Mouse (Mus musculus): Measurements from ENCODE around the gene 1700030K09Rik. TPM values are rescaled to one million over a fixed set of nuclear protein-coding genes. Genes with fewer than 3 reads are reported as not detected.

Gene 1700030K09Rik
- polyA plus RNA-seq, 1 experiment from 2014 or later = 14.4 TPM

DNA sequence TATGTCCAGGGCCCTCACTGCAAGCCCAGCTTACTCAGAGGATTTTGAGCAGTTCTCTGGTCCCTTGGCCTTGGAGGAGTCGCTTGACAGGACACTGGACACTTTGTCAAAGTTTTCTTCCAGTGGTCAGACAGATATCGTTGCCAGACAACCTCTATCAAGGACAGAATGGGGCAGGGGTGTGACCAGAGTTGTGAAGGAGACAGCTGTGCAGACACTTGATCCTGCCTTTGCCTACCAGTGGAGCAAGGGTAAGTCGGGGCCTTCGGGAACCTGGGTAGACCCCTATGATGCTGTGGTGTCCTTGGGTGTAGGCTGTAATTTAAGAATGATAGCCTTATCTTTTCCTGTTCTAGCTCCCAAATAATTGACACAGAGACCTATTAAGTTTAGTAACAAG is 11.6 kb downstream of the 1700030K09Rik start:
- Histone ChIP-seq H3K4me3 (replicated peaks; ENCODE audit: low read length) (no peak overlapping the region), H3K9me3 (ENCODE audit: control insufficient read depth, low read length) (no peaks in the 10 kb centered on the region), H3K27ac (no peak overlapping the region), H3K36me3 (replicated peaks; ENCODE audit: control insufficient read depth, insufficient read depth) (peaks cover 75% of the 10 kb centered on the region), H3K4me1 (replicated peaks; ENCODE audit: control insufficient read depth, insufficient read depth, low read length) (no peaks in the 10 kb centered on the region), H3K27me3 (ENCODE audit: control insufficient read depth, insufficient read depth, low read length) (no peaks in the 10 kb centered on the region), H3K4me2 (replicated peaks) (no peak overlapping the region), H3K9ac (no peak overlapping the region)
- 96% methylated on average over 4 of the region's 4 CpGs for WGBS
- no peak for DNase-seq (ENCODE audit: low spot score)
- ATAC-seq (ENCODE audit: low FRiP score) = no peak

DNA sequence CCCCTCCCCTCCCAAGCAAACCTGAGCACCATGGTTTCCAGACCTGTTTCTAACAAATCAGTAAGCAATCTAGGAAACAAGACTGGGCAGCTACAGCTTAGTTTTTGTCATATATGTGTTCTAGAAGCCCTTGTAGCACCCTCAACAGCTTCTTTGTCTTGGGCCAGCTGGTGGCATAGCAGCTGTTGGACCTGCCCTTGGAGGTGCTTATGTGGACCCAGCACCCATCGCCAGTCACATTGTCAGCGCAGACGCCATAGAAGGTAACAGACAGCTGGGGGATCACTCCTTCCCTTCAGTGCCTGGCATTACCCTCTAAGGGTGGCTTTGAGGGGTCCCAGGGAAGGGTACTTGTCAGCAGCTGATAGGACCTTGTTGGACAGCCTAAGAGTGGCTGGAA is 14.1 kb downstream of the 1700030K09Rik start:
- Histone ChIP-seq H3K4me3 (replicated peaks; ENCODE audit: low read length) (no peak overlapping the region), H3K4me2 (replicated peaks) (no peak overlapping the region), H3K9me3 (ENCODE audit: control insufficient read depth, low read length) (no peaks in the 10 kb centered on the region), H3K27me3 (ENCODE audit: control insufficient read depth, insufficient read depth, low read length) (no peaks in the 10 kb centered on the region), H3K27ac (no peak overlapping the region), H3K9ac (no peak overlapping the region), H3K36me3 (replicated peaks; ENCODE audit: control insufficient read depth, insufficient read depth) (peaks cover 77% of the 10 kb centered on the region), H3K4me1 (replicated peaks; ENCODE audit: control insufficient read depth, insufficient read depth, low read length) (no peaks in the 10 kb centered on the region)
- DNase-seq (ENCODE audit: low spot score) (no peak), ATAC-seq (ENCODE audit: low FRiP score) (no peak)
- WGBS = 93% methylated on average over 3 of the region's 3 CpGs

DNA sequence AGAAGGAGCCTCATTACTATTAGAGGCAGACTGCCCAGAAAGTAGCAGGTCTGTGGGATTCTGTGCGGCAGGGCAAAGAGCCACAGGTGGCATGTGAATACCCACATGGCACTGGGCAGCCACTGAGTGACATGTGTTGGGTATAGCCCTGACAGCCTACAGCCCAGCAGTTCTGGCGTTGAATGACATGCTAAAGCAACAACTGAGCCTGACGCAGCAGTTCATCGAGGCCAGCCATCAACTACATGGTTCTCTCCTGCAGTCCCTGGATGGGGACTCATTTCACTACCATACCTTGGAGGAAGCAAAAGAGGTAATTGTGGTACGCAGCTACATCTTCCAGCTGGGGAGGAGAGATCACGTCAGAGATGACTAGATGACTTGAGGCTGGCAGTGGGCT is 14.8 kb downstream of the 1700030K09Rik start:
- Histone ChIP-seq H3K9ac (no peak overlapping the region), H3K27ac (no peak overlapping the region), H3K9me3 (ENCODE audit: control insufficient read depth, low read length) (no peaks in the 10 kb centered on the region), H3K4me1 (replicated peaks; ENCODE audit: control insufficient read depth, insufficient read depth, low read length) (no peaks in the 10 kb centered on the region), H3K4me2 (replicated peaks) (no peak overlapping the region), H3K27me3 (ENCODE audit: control insufficient read depth, insufficient read depth, low read length) (no peaks in the 10 kb centered on the region), H3K4me3 (replicated peaks; ENCODE audit: low read length) (no peak overlapping the region), H3K36me3 (replicated peaks; ENCODE audit: control insufficient read depth, insufficient read depth) (peaks cover 77% of the 10 kb centered on the region)
- ATAC-seq (ENCODE audit: low FRiP score) = no peak
- no peak for DNase-seq (ENCODE audit: low spot score)
- 88% methylated on average over 6 of the region's 6 CpGs for WGBS

DNA sequence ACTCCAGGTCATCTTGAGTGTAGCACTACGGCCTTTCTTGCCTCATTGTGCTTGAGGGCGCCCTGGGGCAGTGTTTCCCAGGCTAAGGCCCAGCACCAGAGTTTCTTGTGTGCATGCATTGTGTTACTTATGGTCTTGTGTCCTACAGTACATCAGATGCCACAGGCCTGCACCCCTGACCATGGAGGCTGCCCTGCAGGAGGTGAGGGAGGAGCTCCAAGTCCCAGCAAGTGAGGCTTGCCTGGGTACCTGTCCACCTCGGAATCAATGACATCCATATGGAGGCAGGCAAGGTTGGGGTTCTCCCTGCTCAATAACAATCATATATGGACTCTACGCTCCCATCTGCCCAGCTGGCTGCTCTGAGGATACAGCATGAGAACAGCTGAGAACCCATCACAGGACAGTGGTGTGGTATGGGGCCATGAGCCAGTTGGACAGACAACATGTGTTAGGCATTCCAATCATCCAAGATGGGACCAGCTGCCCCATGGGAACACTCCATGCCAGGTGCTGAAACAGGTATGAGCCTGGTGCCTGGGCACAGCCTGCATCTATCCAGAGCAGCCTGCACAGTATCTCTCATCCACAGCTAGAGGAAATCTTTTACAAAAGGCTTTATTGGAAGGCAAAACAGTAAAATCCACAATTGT is 16.3 kb downstream of the 1700030K09Rik start:
- no peak overlapping the region for H3K4me3 ChIP-seq (replicated peaks; ENCODE audit: low read length)
- H3K4me2 ChIP-seq (replicated peaks) = no peak overlapping the region
- no peak overlapping the region for H3K27ac ChIP-seq
- no peaks in the 10 kb centered on the region for H3K27me3 ChIP-seq (ENCODE audit: control insufficient read depth, insufficient read depth, low read length)
- DNase-seq (ENCODE audit: low spot score) (no peak), ATAC-seq (ENCODE audit: low FRiP score) (no peak)
- WGBS = 88% methylated on average over 4 of the region's 4 CpGs
- H3K4me1 ChIP-seq (replicated peaks; ENCODE audit: control insufficient read depth, insufficient read depth, low read length) = no peaks in the 10 kb centered on the region
- peaks cover 77% of the 10 kb centered on the region for H3K36me3 ChIP-seq (replicated peaks; ENCODE audit: control insufficient read depth, insufficient read depth)
- H3K9me3 ChIP-seq (ENCODE audit: control insufficient read depth, low read length) = no peaks in the 10 kb centered on the region
- H3K9ac ChIP-seq = no peak overlapping the region

GRCm38 (mm10) chr8:72464211-72464610 is 20.5 kb downstream of the 1700030K09Rik start:
- peaks cover 100% of the 10 kb centered on the region for H3K36me3 ChIP-seq (replicated peaks; ENCODE audit: control insufficient read depth, insufficient read depth)
- no peaks in the 10 kb centered on the region for H3K27me3 ChIP-seq (ENCODE audit: control insufficient read depth, insufficient read depth, low read length)
- H3K4me1 ChIP-seq (replicated peaks; ENCODE audit: control insufficient read depth, insufficient read depth, low read length) = no peaks in the 10 kb centered on the region

GRCm38 (mm10) chr8:72469243-72469642 is 25.6 kb downstream of the 1700030K09Rik start:
- ATAC-seq (ENCODE audit: low FRiP score) (no peak), DNase-seq (ENCODE audit: low spot score) (no peak)
- no peak overlapping the region for H3K4me2 ChIP-seq (replicated peaks)
- no peak overlapping the region for H3K9ac ChIP-seq
- WGBS = 91% methylated on average over 2 of the region's 2 CpGs
- H3K4me3 ChIP-seq (replicated peaks; ENCODE audit: low read length) = no peak overlapping the region
- H3K9me3 ChIP-seq (ENCODE audit: control insufficient read depth, low read length) = no peaks in the 10 kb centered on the region
- H3K4me1 ChIP-seq (replicated peaks; ENCODE audit: control insufficient read depth, insufficient read depth, low read length) = peaks cover 10% of the 10 kb centered on the region
- H3K36me3 ChIP-seq (replicated peaks; ENCODE audit: control insufficient read depth, insufficient read depth) = peaks cover 91% of the 10 kb centered on the region
- no peaks in the 10 kb centered on the region for H3K27me3 ChIP-seq (ENCODE audit: control insufficient read depth, insufficient read depth, low read length)
- H3K27ac ChIP-seq = no peak overlapping the region

More at GRCm38 (mm10) chr8:72464211-72464610, 20.5 kb downstream of the 1700030K09Rik start:
- ATAC-seq (ENCODE audit: low FRiP score) (no peak), DNase-seq (ENCODE audit: low spot score) (no peak)
- Histone ChIP-seq H3K9ac (no peak overlapping the region), H3K4me2 (replicated peaks) (no peak overlapping the region), H3K4me3 (replicated peaks; ENCODE audit: low read length) (no peak overlapping the region), H3K9me3 (ENCODE audit: control insufficient read depth, low read length) (no peaks in the 10 kb centered on the region), H3K27ac (no peak overlapping the region)
- 95% methylated on average over 10 of the region's 10 CpGs for WGBS

- H3K27me3 ChIP-seq (ENCODE audit: control insufficient read depth, insufficient read depth, low read length) = no peaks in the 10 kb centered on the region
- 95% methylated on average over 8 of the region's 8 CpGs for WGBS
Observed at GRCm38 (mm10) chr8:72469984-72470383, 26.3 kb downstream of the 1700030K09Rik start.

GRCm38 (mm10) chr8:72470684-72471083 is 27.0 kb downstream of the 1700030K09Rik start:
- ATAC-seq (ENCODE audit: low FRiP score) = no peak
- WGBS = 91% methylated on average over 7 of the region's 7 CpGs

More at GRCm38 (mm10) chr8:72469984-72470383, 26.3 kb downstream of the 1700030K09Rik start:
- no peak overlapping the region for H3K9ac ChIP-seq
- H3K9me3 ChIP-seq (ENCODE audit: control insufficient read depth, low read length) = no peaks in the 10 kb centered on the region
- no peak overlapping the region for H3K27ac ChIP-seq
- H3K36me3 ChIP-seq (replicated peaks; ENCODE audit: control insufficient read depth, insufficient read depth) = peaks cover 84% of the 10 kb centered on the region
- no peak for DNase-seq (ENCODE audit: low spot score)
- no peak overlapping the region for H3K4me3 ChIP-seq (replicated peaks; ENCODE audit: low read length)
- ATAC-seq (ENCODE audit: low FRiP score) = no peak
- no peak overlapping the region for H3K4me2 ChIP-seq (replicated peaks)
- H3K4me1 ChIP-seq (replicated peaks; ENCODE audit: control insufficient read depth, insufficient read depth, low read length) = peaks cover 12% of the 10 kb centered on the region

DNA sequence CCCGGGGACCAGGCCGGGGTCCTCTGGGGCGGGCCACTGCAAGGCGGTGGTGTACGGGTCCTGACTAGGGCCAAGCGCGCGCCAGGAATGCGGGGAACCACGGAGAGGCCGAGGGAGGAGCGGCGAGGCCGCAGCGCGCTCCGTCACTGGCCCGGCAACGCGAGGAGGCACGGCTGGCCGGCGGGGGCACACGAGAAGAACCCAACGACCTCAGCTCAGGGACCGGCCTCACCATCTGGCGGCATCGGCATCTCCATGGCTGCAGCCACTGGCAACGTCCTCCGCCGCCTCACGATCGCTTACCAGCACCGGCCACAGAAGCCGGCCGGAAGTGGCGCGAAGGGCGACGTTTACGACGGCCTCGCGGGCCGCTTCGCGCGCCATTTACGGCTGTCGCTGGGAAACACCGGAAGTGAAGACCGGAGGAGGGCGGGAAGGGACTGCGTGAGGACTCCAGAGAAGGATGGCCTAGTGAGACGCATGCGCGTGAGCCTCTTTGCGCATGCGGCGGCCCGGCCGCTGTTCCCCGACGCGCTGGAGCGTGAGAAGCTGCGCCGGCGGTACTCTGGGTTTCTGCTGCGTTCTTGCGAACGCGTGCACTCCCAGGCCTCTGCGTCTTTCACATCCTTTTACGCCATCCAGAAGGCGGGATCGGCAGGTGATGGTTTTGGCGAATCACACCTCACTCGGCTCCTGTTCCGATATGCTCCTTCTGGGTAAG is 31.3 kb downstream of the 1700030K09Rik start, which contains the start of gene Cherp:
TSS of gene Cherp (minus strand) at position 401 of the 721 bp plus-strand sequence.
- H3K27me3 ChIP-seq (ENCODE audit: control insufficient read depth, insufficient read depth, low read length) = no peaks in the 10 kb centered on the region
- peak within 1 kb of the TSS; percentile 98 for H3K4me2 ChIP-seq (replicated peaks)
- H3K9me3 ChIP-seq (ENCODE audit: control insufficient read depth, low read length) = no peaks in the 10 kb centered on the region
- peak within 1 kb of the TSS; percentile 91 for H3K9ac ChIP-seq
- peak; percentile 99 for DNase-seq (ENCODE audit: low spot score)
- peak within 1 kb of the TSS; percentile 90 for H3K4me3 ChIP-seq (replicated peaks; ENCODE audit: low read length)
- H3K4me1 ChIP-seq (replicated peaks; ENCODE audit: control insufficient read depth, insufficient read depth, low read length) = peaks cover 21% of the 10 kb centered on the region
- ATAC-seq (ENCODE audit: low FRiP score) = peak; percentile 96
- peaks cover 34% of the 10 kb centered on the region for H3K36me3 ChIP-seq (replicated peaks; ENCODE audit: control insufficient read depth, insufficient read depth)
- H3K27ac ChIP-seq = peak within 1 kb of the TSS; percentile 91
- WGBS = under 1% methylated on average over 78 of the region's 80 CpGs

More at GRCm38 (mm10) chr8:72470684-72471083, 27.0 kb downstream of the 1700030K09Rik start:
- no peak overlapping the region for H3K27ac ChIP-seq
- no peak overlapping the region for H3K9ac ChIP-seq
- peaks cover 13% of the 10 kb centered on the region for H3K4me1 ChIP-seq (replicated peaks; ENCODE audit: control insufficient read depth, insufficient read depth, low read length)
- H3K9me3 ChIP-seq (ENCODE audit: control insufficient read depth, low read length) = no peaks in the 10 kb centered on the region
- H3K27me3 ChIP-seq (ENCODE audit: control insufficient read depth, insufficient read depth, low read length) = no peaks in the 10 kb centered on the region
- H3K4me3 ChIP-seq (replicated peaks; ENCODE audit: low read length) = no peak overlapping the region
- H3K4me2 ChIP-seq (replicated peaks) = no peak overlapping the region
- DNase-seq (ENCODE audit: low spot score) = no peak
- H3K36me3 ChIP-seq (replicated peaks; ENCODE audit: control insufficient read depth, insufficient read depth) = peaks cover 77% of the 10 kb centered on the region
